Mouse (Mus musculus) liver, postnatal 0 days (tissue): ENCODE data around the gene Esrra.

ENCODE experiments used
- CTCF ChIP-seq: sonication (generic); IDR thresholded peaks from 2 replicates; pipeline ENCODE4 v1.5.1; 2016; ENCODE audit warnings: antibody characterized with exemption, low read depth
- EP300 ChIP-seq: IDR thresholded peaks from 2 replicates; pipeline ENCODE4 v1.6.1; 2016; ENCODE audit warnings: antibody characterized with exemption, low read depth, mild to moderate bottlenecking

DNA sequence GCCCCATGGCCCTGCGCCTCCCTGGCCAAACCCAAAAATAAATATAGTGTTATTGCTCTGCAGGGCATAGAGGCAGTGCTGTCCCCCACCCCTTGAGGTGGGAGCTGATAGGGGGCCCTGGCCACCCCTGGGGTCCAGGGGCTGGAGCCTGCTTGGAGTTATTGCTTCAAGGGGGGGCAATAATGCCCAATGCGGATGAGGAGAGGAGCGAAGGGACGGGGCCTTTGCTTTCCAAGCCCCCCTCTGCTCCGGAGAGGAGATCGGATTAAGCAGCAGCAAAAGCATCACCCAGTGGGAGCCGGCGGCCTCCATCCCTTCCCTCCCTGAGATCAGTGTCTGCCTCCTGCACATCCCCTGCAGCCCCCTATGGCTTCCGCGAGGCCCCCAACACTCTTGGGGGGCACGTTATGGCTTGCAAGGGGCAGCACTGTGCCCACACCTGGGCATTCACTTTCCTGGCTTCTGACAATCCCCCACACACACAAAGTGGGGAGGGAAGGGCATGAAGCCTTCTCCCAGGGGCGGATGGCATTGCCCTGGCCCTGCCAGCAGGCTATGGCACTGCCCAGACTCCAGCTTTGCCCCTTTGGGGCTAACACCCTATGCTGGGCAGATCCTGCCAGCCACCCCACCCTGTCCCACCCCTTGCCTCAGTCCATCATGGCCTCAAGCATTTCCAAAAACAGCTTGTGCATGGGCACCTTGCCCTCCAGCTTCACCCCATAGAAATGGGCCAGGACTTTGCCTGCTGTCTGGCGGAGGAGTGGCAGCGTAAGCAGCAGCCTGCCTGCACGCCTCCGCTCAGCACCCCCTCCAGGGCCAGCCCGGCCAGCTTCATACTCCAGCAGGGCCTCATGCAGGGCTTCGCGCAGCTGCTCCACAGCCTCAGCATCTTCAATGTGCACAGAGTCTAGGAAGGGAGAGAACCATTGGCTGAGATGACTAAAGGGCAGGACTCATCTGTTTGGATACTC is 10.2 kb downstream of the Esrra start:
- no peak for TF ChIP-seq CTCF
- no peak for TF ChIP-seq EP300
